Mouse (Mus musculus) c-Kit-positive CD71-positive TER-119-positive erythroid progenitor cells, embryonic 14.5 days (primary cell): ENCODE data around the gene Cxcl17.

Experiments used
- DNase-seq: peaks from one replicate; pipeline ENCODE4 v3.0.0-alpha.2; 2013; ENCODE audit warnings: low spot score

Gene Cxcl17

DNA sequence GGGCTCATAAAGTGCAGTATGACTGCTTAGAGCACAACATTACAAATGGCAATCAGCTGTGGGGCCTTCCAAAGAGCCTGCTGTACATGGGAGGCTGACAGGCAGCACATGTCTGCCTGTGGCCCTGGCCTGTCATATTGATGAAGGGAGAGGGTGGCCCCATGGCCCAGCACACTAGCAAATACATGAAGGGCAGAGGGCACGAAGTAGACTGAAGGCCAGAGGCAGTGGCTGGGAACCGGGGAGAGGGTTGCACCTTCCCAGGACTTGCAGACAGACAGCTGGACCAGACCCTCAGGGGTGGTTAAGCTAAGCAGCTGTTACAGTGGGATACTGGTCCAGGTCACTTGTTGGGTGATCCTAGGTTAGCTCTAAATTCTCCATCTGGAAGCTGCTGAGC, 21.7 kb downstream of the Cxcl17 start:
- DNase-seq, result no peak

DNA sequence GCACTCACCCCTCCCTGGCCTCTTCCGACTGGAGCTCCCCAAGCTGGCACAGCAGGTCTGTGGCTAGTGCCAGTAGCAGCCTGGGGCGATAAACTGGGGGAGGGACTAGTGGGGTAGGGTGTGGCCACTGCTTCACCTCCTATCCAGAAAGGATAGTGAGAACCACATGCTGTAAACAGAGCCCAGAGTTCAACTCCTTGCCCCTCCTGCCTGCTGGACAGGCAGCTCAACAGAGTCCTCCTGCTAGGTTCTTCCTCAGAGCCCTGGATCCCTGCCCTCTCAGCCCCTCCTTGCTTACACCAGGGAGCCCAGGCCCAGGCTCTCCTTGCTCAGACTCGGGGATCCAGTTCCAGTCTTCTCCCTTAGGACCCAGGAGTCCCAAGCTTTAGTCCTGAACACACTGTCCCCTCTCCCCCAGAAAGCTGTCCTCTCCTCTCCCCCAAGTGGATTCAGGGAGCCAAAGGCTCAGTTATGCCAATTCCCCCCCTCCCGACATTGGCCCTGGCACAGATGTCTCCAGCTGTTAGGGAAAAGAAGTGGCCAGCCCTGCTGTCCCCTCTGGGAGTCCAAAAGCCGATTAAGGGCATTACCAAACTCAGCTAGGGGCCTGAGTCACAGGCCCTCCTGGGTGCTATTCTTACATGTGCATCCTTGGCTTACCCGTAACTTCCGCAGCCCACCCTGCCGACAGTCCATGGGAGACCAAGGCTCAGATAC, 22.5 kb downstream of the Cxcl17 start:
- DNase-seq, result peak; percentile 67

DNA sequence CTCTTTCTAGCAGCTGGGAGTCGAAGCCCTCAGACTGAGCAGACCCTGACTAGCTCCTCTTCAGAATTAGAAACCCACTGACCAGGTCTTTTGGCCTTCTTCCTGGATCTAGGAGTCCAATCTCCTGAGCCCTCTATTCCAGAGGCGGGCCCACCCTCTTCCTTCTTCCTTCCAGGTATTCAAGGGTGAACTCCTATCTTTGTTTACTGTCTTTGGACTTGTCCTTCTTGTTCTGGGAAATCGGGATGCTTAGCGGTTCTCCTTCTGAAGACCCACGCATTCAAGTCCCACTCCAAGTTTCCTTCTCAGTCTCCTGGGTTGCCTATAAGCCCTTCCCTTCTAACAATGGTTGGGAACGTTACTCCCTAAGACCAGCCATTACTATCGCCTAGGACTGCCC, 23.8 kb downstream of the Cxcl17 start:
- no peak for DNase-seq

DNA sequence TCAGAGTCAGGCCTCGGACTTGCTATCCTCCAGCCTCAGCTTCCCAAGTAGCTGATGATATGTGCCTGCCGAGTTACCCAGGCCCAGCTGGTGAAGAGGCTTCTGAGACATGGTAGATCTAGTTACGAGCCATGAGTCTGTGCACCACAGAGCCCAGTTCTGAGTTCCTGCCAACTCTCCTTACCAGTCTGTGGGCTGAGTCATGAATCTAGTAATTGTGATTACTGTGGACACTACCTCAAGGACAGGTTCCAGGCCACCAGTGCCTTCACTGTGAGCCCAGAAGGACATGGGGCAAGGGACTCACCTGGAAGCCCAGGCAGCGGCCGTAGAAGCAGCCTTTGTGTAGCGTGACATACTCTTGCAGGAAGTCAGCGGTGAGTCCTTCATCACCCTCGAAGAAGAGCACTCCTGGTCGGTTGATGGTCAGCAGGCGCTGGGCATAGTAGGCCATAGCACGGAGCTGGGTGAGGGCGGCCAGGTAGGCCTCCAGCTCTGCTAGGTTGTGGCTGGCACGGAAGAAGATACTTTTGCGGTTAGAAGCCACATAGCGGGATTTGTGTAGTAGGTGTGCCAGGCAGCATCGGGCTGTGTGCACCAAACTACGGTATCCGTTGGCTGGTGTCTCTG, 24.8 kb downstream of the Cxcl17 start:
- no peak for DNase-seq

DNA sequence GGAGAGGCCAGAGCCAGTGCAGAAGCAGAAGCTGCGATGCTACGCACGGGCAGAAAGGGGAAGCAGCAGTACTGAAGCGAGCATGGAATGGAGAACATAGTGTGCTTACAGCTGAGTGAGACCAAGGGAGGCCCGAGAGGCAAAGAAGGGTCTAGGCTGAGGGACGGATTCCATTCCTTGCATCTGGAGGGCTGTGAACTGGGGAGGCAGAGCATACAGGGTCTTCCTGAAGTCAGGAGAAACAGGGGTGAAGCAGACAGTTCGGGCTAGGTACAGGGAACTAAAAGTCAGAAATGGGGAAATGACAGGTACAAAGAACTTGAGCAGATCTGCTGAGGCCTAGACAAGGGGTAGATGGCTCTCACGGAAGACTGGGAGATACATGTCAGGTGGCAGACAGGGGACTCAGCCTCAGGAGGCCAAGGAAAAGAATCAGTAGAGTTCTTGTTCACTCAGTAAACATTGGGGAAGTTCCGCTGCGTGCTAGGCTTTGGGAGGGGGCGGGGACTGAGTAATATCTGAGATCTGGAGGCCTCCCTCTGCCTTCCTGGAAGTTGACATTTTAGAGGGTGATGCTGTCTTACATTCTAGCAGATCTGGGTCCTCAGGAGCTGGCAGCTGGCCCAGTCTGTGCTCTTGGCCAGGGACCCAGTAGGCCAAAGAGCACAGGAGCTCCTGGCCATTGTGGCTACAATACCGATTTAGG, 26.7 kb downstream of the Cxcl17 start:
- peak; percentile 60 for DNase-seq

DNA sequence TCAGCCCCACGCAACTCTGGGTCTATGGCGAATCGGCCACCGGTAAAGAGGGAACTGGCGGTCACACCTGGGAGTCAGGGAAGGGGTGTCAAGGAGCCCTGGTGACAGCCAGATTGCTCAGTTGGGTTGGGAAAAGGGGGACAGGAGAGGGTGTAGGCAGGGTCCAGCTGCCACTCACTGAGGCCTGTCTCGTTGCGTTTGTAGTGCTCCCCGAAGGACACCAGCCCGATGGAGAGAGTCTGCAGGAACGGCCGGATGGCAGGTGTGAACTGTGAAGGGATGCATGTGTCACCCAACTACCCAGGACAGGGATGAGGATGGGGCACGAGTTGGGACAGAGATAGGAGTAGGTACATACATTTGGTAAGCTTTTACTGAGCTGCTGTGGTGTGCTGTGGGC, 27.4 kb downstream of the Cxcl17 start:
- DNase-seq, result no peak

DNA sequence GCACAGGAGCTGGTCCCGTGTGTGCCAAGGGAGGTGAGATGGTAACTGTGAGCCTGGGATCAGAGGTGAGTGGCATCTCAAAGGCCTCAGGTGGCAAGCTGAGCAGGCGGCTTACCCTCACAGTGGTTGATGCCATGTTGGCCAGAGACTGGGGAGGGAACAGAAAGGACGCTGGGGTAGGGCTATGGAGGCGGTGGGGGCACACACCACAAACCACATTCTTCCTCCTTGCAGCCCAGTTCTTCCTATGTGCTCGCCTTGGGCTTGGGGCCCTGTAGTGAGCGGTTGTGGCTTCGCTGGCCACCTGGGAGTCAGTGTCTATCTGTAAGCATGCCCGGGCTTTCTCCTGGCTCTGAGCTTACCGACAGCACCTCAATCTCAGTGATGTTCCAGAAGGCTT, 27.9 kb downstream of the Cxcl17 start:
- no peak for DNase-seq

DNA sequence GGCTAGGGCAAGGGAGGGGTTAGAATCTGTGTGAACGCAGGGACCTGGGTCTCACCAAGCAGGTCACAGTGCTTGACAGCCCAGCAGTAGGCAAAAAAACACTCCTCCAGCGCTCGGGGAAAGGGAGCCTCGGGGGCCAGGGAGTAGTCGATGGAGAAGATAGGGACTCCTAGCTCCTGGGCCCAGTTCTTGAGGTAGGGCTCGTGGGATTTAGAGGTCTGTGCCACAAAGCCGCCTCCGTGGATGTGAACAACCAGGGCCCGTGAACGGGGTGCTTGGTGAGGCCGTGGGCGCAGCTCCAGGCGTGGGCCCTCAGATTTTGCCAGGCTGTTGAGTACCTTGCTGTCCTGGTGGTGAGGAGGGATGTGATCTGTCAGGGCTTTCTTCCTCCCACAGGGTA, 28.4 kb downstream of the Cxcl17 start:
- DNase-seq, result no peak

DNA sequence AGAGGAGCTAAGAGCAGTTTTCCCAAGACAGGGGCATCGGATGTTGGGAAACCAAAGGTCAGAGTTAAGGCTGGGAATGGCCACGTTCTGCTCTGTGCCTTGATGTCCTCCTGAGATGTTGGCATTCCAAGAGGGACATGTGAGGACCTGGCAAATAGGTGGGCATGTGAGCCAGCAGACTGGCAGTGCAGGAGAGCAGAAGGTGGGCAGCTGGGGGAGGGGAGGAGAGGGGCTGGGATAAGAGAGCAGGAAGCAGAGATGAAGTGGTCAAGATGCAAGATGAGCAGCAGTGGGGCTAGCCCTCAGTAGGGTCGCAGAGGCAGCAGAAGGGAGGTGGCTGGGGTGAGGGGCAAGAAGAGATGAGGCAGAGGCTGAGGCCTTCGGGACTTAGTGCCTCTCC, 28.8 kb downstream of the Cxcl17 start:
- no peak for DNase-seq

DNA sequence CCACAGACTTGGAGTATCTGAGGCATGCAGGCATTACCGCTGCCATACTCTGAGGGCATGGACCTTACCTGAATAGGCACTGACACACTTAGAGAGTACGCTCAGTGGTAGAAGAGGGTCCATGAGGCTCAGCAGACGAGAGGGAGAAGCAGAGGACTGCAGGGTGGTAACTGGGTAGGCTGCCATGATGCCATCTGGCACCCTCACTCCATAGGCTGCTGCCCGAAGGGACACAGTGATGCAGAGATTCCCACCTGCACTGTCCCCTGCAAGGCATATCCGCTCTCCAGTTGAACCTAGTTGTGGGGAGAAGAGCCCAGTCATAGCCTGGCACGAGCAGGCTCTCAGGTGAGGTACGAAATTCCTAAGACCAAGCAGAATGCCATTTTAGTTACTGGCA, 29.3 kb downstream of the Cxcl17 start:
- no peak for DNase-seq

DNA sequence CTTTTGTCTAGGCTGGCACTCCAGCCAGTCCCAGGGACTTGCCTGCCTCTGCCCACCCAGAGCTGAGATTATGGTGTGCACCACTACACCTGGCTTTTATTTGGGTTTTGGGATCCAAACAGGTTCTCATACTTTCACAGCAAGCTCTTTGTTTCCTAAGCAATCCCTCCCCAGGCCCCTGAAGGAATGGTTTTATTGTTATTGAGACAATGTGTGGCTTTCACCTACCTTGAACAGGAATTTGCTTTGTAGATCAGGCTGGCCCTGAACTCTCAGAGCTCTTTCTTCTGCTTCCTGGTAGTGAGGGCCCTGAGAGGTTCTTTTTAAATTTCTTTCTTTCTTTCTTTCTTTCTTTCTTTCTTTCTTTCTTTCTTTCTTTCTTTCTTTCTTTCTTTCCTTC, 30.1 kb downstream of the Cxcl17 start:
- DNase-seq, result no peak

DNA sequence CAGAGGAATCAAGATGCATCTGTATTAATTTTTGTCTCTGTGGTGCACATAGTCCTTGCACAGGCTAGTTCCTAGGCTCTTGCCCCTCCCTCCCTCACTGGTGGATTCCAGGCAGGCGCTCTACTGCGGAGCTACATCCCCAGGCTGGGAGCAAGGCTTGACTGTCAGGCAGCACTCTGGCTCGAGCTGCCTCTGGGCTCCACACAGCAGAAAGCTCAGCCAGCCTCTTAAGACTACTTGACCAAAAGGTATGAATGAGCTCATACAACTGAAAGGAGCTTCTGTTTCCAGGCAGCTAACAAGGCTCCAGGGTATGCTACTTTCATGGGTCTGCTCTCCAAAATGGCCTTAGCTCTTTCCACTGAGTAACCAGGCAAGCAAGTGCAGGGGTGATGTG, 31.4 kb downstream of the Cxcl17 start:
- DNase-seq, result no peak

DNA sequence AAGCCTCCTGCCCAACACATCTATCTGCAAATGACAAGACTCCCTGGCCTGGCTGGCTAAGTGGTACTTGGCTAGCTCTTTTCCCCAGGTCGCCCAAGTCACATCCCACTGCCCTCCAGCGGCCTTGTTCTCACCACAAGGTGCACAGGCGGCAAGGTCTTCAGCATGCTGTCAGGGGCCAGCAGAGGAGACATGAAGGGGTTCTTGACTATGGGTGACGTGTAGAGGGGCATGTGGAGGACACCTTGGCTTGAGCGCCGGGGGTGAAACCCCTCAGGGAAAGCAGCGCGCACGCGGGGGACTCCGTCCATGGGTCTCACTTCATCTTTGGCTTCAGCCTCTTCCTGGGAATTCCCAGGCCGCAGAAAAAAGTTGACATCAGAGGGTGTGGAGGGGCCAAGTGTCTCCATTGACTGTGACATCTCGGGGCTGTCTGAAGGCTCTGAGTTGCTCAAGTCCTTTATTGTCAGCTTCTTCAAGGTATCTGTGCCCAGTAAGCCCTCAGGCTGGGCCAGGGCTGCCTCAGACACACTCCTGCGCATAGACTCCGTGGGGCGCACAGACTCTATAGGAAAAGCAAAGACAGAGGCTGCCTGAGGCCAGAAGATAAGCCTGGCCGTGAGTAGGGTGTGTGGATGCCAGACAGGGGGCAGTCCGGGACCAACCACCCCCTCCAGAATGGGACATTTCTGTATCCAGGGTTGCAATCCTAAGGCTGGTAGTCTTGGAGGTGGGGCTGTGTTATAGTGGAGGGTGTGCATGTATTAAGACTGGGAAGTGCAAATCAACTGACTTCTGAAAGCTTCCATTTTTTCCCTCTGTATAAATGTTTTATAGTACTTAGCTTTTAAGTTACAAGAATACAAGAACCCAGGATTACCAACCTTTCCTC, 32.0 kb downstream of the Cxcl17 start:
- no peak for DNase-seq

DNA sequence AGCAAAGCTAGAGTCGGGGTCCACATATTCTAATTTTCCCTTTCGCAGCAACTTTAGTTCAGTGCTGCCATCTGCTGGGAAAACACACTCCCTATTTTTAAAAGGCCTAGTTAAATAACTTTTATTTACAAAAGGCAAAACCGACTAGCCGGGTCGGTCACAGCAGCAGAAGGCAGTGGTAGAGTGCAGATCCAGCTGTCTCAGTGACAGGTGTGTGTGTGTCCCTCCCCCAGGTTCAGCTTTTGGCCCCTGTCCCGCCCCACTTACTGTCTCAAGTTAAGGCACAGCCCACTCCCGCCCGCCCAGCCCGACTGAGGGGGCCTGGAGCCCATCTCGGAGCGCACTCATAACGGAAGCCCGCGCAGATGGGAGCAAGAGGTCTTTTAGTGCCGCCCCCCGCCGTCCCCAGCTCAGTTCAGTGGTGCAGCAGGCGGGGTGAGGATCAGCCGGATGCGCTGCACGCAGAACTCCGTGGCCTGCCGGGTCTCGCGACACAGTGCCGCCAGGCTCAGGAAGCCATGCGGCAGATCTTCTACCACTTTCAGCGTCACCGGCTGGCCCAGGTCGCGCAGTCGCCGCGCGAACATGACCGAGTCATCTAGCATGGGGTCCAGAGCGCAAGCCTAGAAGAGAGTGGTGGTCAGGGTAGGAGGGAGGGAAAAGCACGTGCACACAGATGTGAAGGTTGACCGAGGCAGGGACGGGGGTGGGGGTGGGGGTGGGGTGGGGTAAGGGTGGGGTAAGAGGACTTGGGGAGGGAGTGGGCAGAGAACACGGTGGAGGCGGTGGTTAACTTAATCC, 32.9 kb downstream of the Cxcl17 start:
- no peak for DNase-seq

DNA sequence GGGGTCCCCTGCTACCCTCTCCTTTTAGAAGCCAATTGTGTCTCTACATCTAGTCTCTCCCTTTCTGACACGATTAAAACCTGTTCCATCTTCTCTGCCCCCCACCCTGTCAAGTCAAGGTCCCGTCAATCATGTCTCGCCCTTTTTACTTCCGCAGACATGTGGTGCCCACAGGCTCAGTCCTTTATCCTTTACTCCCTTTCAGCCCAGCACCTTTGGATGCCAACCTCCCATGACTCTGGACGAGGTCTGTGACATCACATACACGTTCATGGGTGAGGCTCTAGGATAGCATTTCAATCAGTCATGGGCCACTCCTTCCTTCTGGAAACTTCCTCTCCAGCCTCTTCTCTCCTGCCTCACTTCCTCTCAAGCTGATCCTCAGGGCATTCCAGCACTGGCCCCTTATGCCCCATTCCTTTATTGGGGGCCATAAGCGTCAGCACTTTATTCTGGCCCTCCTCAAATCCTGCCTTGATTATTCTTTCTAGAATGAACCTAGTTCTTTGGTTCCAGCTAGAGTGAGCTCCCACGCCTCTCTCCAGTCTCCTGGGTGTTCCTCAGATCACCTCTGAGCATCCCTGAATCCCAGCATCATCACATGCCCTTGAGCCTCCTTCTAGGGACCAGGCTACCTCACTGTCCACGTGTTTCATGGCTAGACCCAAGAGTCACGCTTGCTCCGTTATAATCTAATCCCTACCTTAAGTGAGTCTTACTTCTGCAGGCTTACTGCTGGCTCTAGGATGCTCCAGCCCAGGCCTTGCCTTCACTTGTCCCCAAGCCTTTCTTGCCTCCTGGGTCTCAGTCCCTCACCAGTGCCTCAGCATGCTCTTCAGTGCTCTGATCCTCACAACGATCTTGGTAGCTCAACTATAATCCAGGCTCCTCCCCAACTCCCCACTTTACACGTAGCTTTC, 34.2 kb downstream of the Cxcl17 start:
- DNase-seq, result no peak

DNA sequence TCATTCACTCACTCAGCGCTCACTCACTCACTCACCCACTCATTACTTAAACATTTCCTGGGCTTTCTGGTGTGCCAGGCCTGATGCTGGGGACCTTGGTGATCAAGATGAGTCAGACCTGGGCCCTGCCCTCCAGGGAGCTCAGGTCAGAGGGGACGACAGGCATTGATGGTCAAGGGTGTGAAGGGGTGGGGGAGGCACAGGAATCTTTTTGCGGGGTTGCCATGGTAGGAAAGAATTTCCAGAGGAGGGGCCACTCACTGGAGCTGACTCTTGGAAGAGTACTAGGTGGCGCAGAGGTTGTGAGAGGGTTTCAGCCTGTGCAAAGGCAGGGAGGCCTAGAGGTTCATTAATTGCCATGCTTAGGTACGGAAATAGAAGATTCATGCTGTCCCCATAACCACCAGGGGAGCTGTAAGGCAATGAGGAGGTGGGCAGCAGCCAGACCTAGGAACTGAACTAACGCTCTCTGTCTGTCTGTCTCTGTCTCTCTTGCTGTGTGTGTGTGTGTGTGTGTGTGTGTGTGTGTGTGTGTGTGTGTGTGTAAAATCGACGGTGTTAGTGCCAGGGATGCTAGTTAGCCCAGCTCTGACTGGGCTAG, 35.5 kb downstream of the Cxcl17 start:
- no peak for DNase-seq

DNA sequence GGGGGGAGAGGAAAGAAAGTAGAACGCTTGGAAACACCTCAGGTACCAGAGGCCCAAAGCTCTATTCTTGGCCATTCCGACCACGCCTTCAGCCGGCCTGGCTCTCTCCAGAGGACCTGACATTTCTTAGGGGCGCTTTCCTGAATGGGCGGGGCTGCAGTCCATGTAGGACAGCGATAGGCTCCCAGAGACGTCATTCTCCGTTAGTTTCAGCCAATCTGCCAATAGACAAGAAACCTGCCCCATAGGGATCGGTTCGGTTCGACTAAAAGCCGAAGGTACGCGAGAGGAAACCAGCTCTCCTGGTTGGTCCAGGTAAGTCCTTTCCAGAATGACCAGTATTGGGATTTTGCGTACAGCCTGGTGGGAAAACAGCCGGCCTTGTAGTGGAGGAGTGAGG, 36.1 kb downstream of the Cxcl17 start:
- DNase-seq, result peak; percentile 70

DNA sequence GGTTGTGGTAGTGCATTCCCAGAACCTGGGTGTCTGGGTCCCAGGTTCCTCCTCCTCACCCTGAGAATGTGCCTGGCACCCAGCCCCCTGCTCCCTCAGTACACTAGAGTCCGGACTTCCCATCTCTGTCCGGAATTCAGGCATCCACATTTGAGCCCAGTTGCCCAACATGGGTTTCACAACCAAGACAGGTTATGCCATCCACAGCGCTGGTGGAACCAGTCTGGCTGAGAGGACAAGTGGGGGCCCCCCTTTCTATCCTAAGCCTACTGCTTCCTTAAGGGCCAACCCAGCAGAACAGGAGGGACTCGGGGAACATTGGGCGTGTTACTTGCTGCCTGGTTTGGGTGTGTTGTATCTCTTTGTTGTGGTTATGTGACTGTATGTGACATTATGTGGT, 40.2 kb downstream of the Cxcl17 start:
- no peak for DNase-seq

DNA sequence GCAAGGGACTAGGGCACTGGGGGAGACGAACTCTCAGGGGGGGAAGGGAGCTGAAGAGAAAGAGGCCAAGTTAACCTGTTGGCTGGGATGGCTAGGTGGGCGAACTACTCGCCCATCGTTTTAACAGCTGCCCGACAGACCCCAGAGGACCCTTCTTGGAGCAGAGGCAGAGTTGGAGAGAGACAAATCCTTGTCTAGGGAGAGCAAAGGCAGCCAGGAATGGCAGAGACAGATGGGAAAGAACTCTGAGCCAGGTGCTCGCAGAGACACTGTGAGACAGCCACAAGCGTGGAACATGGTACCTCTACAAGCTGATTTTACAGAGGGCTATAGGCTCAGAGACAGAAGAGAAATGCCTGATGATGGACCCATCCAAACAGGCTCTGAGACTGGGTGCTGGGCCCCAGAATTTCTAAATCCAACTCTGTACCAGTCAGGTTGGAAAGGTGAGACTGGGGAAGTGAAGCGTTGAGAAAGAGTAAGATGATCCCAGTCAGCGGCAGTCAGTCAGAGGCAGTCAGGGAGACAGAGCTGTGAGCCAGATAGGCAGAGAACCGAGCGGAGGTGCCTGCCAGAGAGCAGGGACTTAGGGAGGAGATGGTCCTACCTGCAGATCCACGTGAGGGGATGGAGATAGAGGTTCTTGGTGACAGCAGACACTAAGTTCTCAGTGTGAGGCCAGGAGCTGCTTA, 43.5 kb downstream of the Cxcl17 start, which contains the start of gene Cnfn:
Cnfn (minus strand) TSS at position 667 of the 692 bp plus-strand sequence.
- no peak for DNase-seq
